Comparison of ENCODE assay signal across 12 mouse cellular contexts in genomic region chr6:87746849-87747248, GRCm38 (mm10). TPM values are rescaled to one million over a fixed set of nuclear protein-coding genes. Genes with fewer than 3 reads are reported as not detected.
A peak's percentile ranks its signal among the peaks of the same experiment; 100 is the strongest.
DNase-seq lines count a peak whose midpoint lies in the region; ATAC-seq and TF ChIP-seq lines count a peak whose summit lies in the region.
"Had no signal": no experiment of that assay in that cellular context is flagged by ENCODE, and none has a peak within 500 bp of the region (broad histone marks: within the 10 kb centered on the region; RNA-seq: fewer than 3 reads in every experiment).

No protein-coding gene starts in this region.

- DNase-seq in heart, adult 2 months, result peak; percentile 67 to 79
- no peak for DNase-seq in heart, embryonic 10.5 days (ENCODE audit: low spot score)
- peak; percentile 76 for DNase-seq in lung, postnatal 0 days (ENCODE audit: low spot score)
- DNase-seq in hindbrain, postnatal 0 days (ENCODE audit: low spot score), result no peak
- DNase-seq in cerebellum, postnatal 4 days (ENCODE audit: low spot score in 2 of 2), result no peak
- DNase-seq: cerebellum, postnatal 14 days had no signal

- TF ChIP-seq POLR2A in heart, adult 2 months (IDR thresholded peaks at IDR 0.05; ENCODE audit: insufficient read depth, low read depth, low read length), result no peak

- H3K27me3 ChIP-seq in heart, adult 2 months (ENCODE audit: control insufficient read depth, insufficient read depth, low read length), result no peaks in the 10 kb centered on the region
- H3K27me3 ChIP-seq in heart, embryonic 10.5 days (ENCODE audit: insufficient read depth, poor library complexity, severe bottlenecking), result peaks cover 5% of the 10 kb centered on the region; the same call in 1 of the 2 replicates
- no peaks in the 10 kb centered on the region for H3K27me3 ChIP-seq in embryonic facial prominence, embryonic 15.5 days
- H3K27me3 ChIP-seq in kidney, embryonic 15.5 days, result no peaks in the 10 kb centered on the region
- no peaks in the 10 kb centered on the region for H3K27me3 ChIP-seq in lung, postnatal 0 days (replicated peaks; ENCODE audit: insufficient read depth, low read length)
- H3K27me3 ChIP-seq in hindbrain, postnatal 0 days (ENCODE audit: insufficient read depth, low read length), result no peaks in the 10 kb centered on the region
- H3K27me3 ChIP-seq in hindbrain, embryonic 13.5 days, result no peaks in the 10 kb centered on the region
- H3K27me3 ChIP-seq: neural tube, embryonic 12.5 days had no signal

- WGBS in heart, adult 2 months, result 50% methylated on average over 2 of the region's 2 CpGs
- 78% methylated on average over 2 of the region's 2 CpGs for WGBS in heart, embryonic 10.5 days
- 33% methylated on average over 2 of the region's 2 CpGs for WGBS in embryonic facial prominence, embryonic 15.5 days
- WGBS in kidney, embryonic 15.5 days, result 66% methylated on average over 2 of the region's 2 CpGs
- WGBS in lung, postnatal 0 days, result 46% methylated on average over 2 of the region's 2 CpGs
- 83% methylated on average over 2 of the region's 2 CpGs for WGBS in hindbrain, postnatal 0 days
- 81% methylated on average over 2 of the region's 2 CpGs for WGBS in hindbrain, embryonic 13.5 days

- peak; percentile 45 for ATAC-seq in embryonic facial prominence, embryonic 15.5 days (ENCODE audit: insufficient number of reproducible peaks, low FRiP score, low TSS enrichment, low read depth)
- ATAC-seq in kidney, embryonic 15.5 days (replicated peaks; ENCODE audit: low FRiP score), result peak; percentile 60; the same call in 1 of the 2 replicates
- peak; percentile 70 for ATAC-seq in lung, postnatal 0 days
- no peak for ATAC-seq in hindbrain, postnatal 0 days
- no peak for ATAC-seq in hindbrain, embryonic 13.5 days (ENCODE audit: low FRiP score)

- H3K4me2 ChIP-seq in embryonic facial prominence, embryonic 15.5 days (replicated peaks), result no peak overlapping the region
- H3K4me2 ChIP-seq in kidney, embryonic 15.5 days, result no peak overlapping the region
- no peak overlapping the region for H3K4me2 ChIP-seq in lung, postnatal 0 days (replicated peaks; ENCODE audit: low read depth, low read length)
- no peak overlapping the region for H3K4me2 ChIP-seq in hindbrain, postnatal 0 days (ENCODE audit: low read depth, low read length)
- H3K4me2 ChIP-seq in hindbrain, embryonic 13.5 days, result no peak overlapping the region
- H3K4me2 ChIP-seq: neural tube, embryonic 12.5 days had no signal

- no peak for TF ChIP-seq EP300 in heart, adult 2 months (IDR thresholded peaks at IDR 0.05; ENCODE audit: insufficient read depth, low read depth, low read length)
- no peak for TF ChIP-seq EP300 in lung, postnatal 0 days (IDR thresholded peaks at IDR 0.05)

- H3K4me3 ChIP-seq in heart, adult 2 months, result no peak overlapping the region
- H3K4me3 ChIP-seq in heart, embryonic 10.5 days, result no peak overlapping the region
- H3K4me3 ChIP-seq in embryonic facial prominence, embryonic 15.5 days (replicated peaks), result no peak overlapping the region
- H3K4me3 ChIP-seq in kidney, embryonic 15.5 days (replicated peaks), result no peak overlapping the region
- H3K4me3 ChIP-seq in lung, postnatal 0 days (ENCODE audit: low read depth, low read length), result no peak overlapping the region
- H3K4me3 ChIP-seq in hindbrain, postnatal 0 days (ENCODE audit: low read length), result no peak overlapping the region
- H3K4me3 ChIP-seq in hindbrain, embryonic 13.5 days, result no peak overlapping the region
- H3K4me3 ChIP-seq: neural tube, embryonic 12.5 days had no signal

- no peaks in the 10 kb centered on the region for H3K79me2 ChIP-seq in heart, adult 2 months (replicated peaks; ENCODE audit: control insufficient read depth, insufficient read depth, low read length)

- no peak overlapping the region; the same call in 1 of the 2 replicates for H3K27ac ChIP-seq in heart, adult 2 months
- H3K27ac ChIP-seq in heart, embryonic 10.5 days, result no peak overlapping the region
- 0 out of 2 replicates have a peak overlapping the region, but pooled peaks have one; percentile 58 for H3K27ac ChIP-seq in embryonic facial prominence, embryonic 15.5 days (replicated peaks)
- H3K27ac ChIP-seq in kidney, embryonic 15.5 days, result 0 out of 2 replicates have a peak overlapping the region, but pooled peaks have one; percentile 2
- 0 out of 2 replicates have a peak overlapping the region, but pooled peaks have one; percentile 38 for H3K27ac ChIP-seq in lung, postnatal 0 days (ENCODE audit: low read length)
- H3K27ac ChIP-seq in hindbrain, postnatal 0 days, result no peak overlapping the region
- H3K27ac ChIP-seq in hindbrain, embryonic 13.5 days, result no peak overlapping the region
- H3K27ac ChIP-seq: neural tube, embryonic 12.5 days had no signal

- no peaks in the 10 kb centered on the region for H3K9me3 ChIP-seq in heart, embryonic 10.5 days
- no peaks in the 10 kb centered on the region for H3K9me3 ChIP-seq in embryonic facial prominence, embryonic 15.5 days (replicated peaks)
- H3K9me3 ChIP-seq in kidney, embryonic 15.5 days (replicated peaks), result no peaks in the 10 kb centered on the region
- H3K9me3 ChIP-seq in lung, postnatal 0 days (ENCODE audit: low read length), result no peaks in the 10 kb centered on the region
- no peaks in the 10 kb centered on the region for H3K9me3 ChIP-seq in hindbrain, postnatal 0 days (ENCODE audit: low read length)
- no peaks in the 10 kb centered on the region for H3K9me3 ChIP-seq in hindbrain, embryonic 13.5 days
- H3K9me3 ChIP-seq: neural tube, embryonic 12.5 days had no signal

- no peaks in the 10 kb centered on the region for H3K36me3 ChIP-seq in heart, adult 2 months (ENCODE audit: control insufficient read depth, insufficient read depth, low read length)
- H3K36me3 ChIP-seq in heart, embryonic 10.5 days, result no peaks in the 10 kb centered on the region
- no peaks in the 10 kb centered on the region for H3K36me3 ChIP-seq in embryonic facial prominence, embryonic 15.5 days
- H3K36me3 ChIP-seq in kidney, embryonic 15.5 days, result no peaks in the 10 kb centered on the region
- H3K36me3 ChIP-seq in lung, postnatal 0 days (ENCODE audit: insufficient read depth, low read length), result no peaks in the 10 kb centered on the region
- no peaks in the 10 kb centered on the region for H3K36me3 ChIP-seq in hindbrain, postnatal 0 days (ENCODE audit: insufficient read depth, low read length)
- H3K36me3 ChIP-seq in hindbrain, embryonic 13.5 days, result peaks cover 5% of the 10 kb centered on the region; the same call in 1 of the 2 replicates

- no peak overlapping the region for H3K9ac ChIP-seq in heart, adult 2 months (ENCODE audit: low read depth, low read length)
- H3K9ac ChIP-seq in embryonic facial prominence, embryonic 15.5 days, result no peak overlapping the region
- no peak overlapping the region for H3K9ac ChIP-seq in kidney, embryonic 15.5 days
- H3K9ac ChIP-seq in lung, postnatal 0 days (replicated peaks; ENCODE audit: low read depth), result no peak overlapping the region
- no peak overlapping the region for H3K9ac ChIP-seq in hindbrain, postnatal 0 days (replicated peaks; ENCODE audit: low read length)
- no peak overlapping the region for H3K9ac ChIP-seq in hindbrain, embryonic 13.5 days
- H3K9ac ChIP-seq: neural tube, embryonic 12.5 days had no signal

- no peak for TF ChIP-seq CTCF in heart, adult 2 months (IDR thresholded peaks at IDR 0.05)
- TF ChIP-seq CTCF in lung, postnatal 0 days (IDR thresholded peaks at IDR 0.05), result no peak
- no peak for TF ChIP-seq CTCF in hindbrain, postnatal 0 days (IDR thresholded peaks at IDR 0.05; ENCODE audit: low read depth)

- intact Hi-C loops in heart, adult 2 months (cut with DNase I), result no loop called here

- peaks cover 2% of the 10 kb centered on the region; the same call in 1 of the 2 replicates for H3K4me1 ChIP-seq in heart, adult 2 months (ENCODE audit: control insufficient read depth, insufficient read depth, low read length)
- H3K4me1 ChIP-seq in heart, embryonic 10.5 days, result peaks cover 14% of the 10 kb centered on the region
- H3K4me1 ChIP-seq in embryonic facial prominence, embryonic 15.5 days, result peaks cover 12% of the 10 kb centered on the region; the same call in 1 of the 2 replicates
- peaks cover 19% of the 10 kb centered on the region for H3K4me1 ChIP-seq in kidney, embryonic 15.5 days
- no peaks in the 10 kb centered on the region; the same call in 1 of the 2 replicates for H3K4me1 ChIP-seq in lung, postnatal 0 days (ENCODE audit: insufficient read depth, low read depth, low read length)
- no peaks in the 10 kb centered on the region for H3K4me1 ChIP-seq in hindbrain, postnatal 0 days (ENCODE audit: insufficient read depth, low read length)
- no peaks in the 10 kb centered on the region for H3K4me1 ChIP-seq in hindbrain, embryonic 13.5 days (replicated peaks)
- H3K4me1 ChIP-seq: neural tube, embryonic 12.5 days had no signal

RNA-seq across cellular contexts. Expression of gene Efcc1, which starts 16.2 kb away (rescaled TPM):
- total RNA-seq in heart, adult 2 months (2021), result 1 to 10 TPM in 1 of 2 experiments, under 1 TPM in 1; 0.86 to 1.2 TPM
- 1.3 and 2.5 TPM in 2 replicates for polyA plus RNA-seq in heart, adult 2 months (2012; rRNA removed)
- 0.21 and 0.25 TPM in 2 replicates for polyA plus RNA-seq in heart, embryonic 10.5 days (2016; fragmentation: Nextera tagmentation; extraction: Ambion mirVana)
- 2.2 TPM in 2 replicates for polyA plus RNA-seq in embryonic facial prominence, embryonic 15.5 days (2015; fragmentation: Nextera tagmentation; extraction: Ambion mirVana)
- 1.4 and 1.5 TPM in 2 replicates for polyA plus RNA-seq in kidney, embryonic 15.5 days (2015; fragmentation: Nextera tagmentation; extraction: Ambion mirVana)
- polyA plus RNA-seq in lung, postnatal 0 days (2015; fragmentation: Nextera tagmentation; extraction: Ambion mirVana), result 4.0 and 5.9 TPM in 2 replicates
- 5.4 and 22.0 TPM in 2 replicates for total RNA-seq in hindbrain, postnatal 0 days (2014; rRNA removed)
- 8.3 TPM in 2 replicates for polyA plus RNA-seq in hindbrain, postnatal 0 days (2015; fragmentation: Nextera tagmentation; extraction: Ambion mirVana)
- 5.9 and 6.2 TPM in 2 replicates for polyA plus RNA-seq in hindbrain, embryonic 13.5 days (2015; fragmentation: Nextera tagmentation; extraction: Ambion mirVana)

RNA-seq across cellular contexts. Expression of gene Gp9, which starts 31.0 kb away (rescaled TPM):
- 1 to 10 TPM in 1 of 2 experiments, under 1 TPM in 1; 0.94 to 5.8 TPM for total RNA-seq in heart, adult 2 months (2021)
- 2.6 and 9.9 TPM in 2 replicates for polyA plus RNA-seq in heart, adult 2 months (2012; rRNA removed)
- 4.8 and 6.2 TPM in 2 replicates for polyA plus RNA-seq in heart, embryonic 10.5 days (2016; fragmentation: Nextera tagmentation; extraction: Ambion mirVana)
- polyA plus RNA-seq in embryonic facial prominence, embryonic 15.5 days (2015; fragmentation: Nextera tagmentation; extraction: Ambion mirVana), result 0.83 and 0.97 TPM in 2 replicates
- 1.9 and 2.0 TPM in 2 replicates for polyA plus RNA-seq in kidney, embryonic 15.5 days (2015; fragmentation: Nextera tagmentation; extraction: Ambion mirVana)
- 8.3 and 9.1 TPM in 2 replicates for polyA plus RNA-seq in lung, postnatal 0 days (2015; fragmentation: Nextera tagmentation; extraction: Ambion mirVana)
- total RNA-seq in hindbrain, postnatal 0 days (2014; rRNA removed), result 0.32 TPM in 1 of 2 replicates, not detected in the other
- 0.20 and 0.34 TPM in 2 replicates for polyA plus RNA-seq in hindbrain, postnatal 0 days (2015; fragmentation: Nextera tagmentation; extraction: Ambion mirVana)
- 1.1 and 1.5 TPM in 2 replicates for polyA plus RNA-seq in hindbrain, embryonic 13.5 days (2015; fragmentation: Nextera tagmentation; extraction: Ambion mirVana)
- polyA plus RNA-seq: C2C12; liver, adult 2 months had no signal

Comparison
In these comparisons a context has a peak if more than half of its experiments do, and no peak if none do; other contexts are left out.
1. DNase-seq: peak in heart, adult 2 months (2 of 2) and lung, postnatal 0 days (single experiment); none in heart, embryonic 10.5 days (single experiment), hindbrain, postnatal 0 days (single experiment) and cerebellum, postnatal 4 days (0 of 2).
2. H3K27ac ChIP-seq: peak in embryonic facial prominence, embryonic 15.5 days (single experiment), kidney, embryonic 15.5 days (single experiment) and lung, postnatal 0 days (single experiment); none in heart, adult 2 months (single experiment), heart, embryonic 10.5 days (single experiment), hindbrain, postnatal 0 days (single experiment) and hindbrain, embryonic 13.5 days (single experiment).
3. ATAC-seq: peak in embryonic facial prominence, embryonic 15.5 days (single experiment), kidney, embryonic 15.5 days (single experiment) and lung, postnatal 0 days (single experiment); none in hindbrain, postnatal 0 days (single experiment) and hindbrain, embryonic 13.5 days (single experiment).